6 mouse cellular contexts compared by ENCODE assay signal in genomic region chr1:160881378-160881777, GRCm38 (mm10). TPM values are rescaled to one million over a fixed set of nuclear protein-coding genes. Genes with fewer than 3 reads are reported as not detected.
DNase-seq lines count a peak whose midpoint lies in the region; ATAC-seq and TF ChIP-seq lines count a peak whose summit lies in the region.
"Not testable (repeated sequence)": the region's sequence is repeated elsewhere in the genome, so short reads cannot be mapped to it uniquely, and the experiment has no call there.

No protein-coding gene starts in this region.

- not testable (repeated sequence) for TF ChIP-seq CTCF in intestine, postnatal 0 days (IDR thresholded peaks at IDR 0.05; ENCODE audit: low read depth); stomach, postnatal 0 days (IDR thresholded peaks at IDR 0.05; ENCODE audit: low read depth)

- not testable (repeated sequence) for TF ChIP-seq EP300 in stomach, postnatal 0 days (optimal IDR thresholded peaks at IDR 0.05)

- not testable (repeated sequence) for H3K4me3 ChIP-seq in intestine, embryonic 14.5 days (ENCODE audit: low read depth, low read length); intestine, postnatal 0 days (ENCODE audit: low read depth, low read length); midbrain, embryonic 16.5 days (ENCODE audit: low read depth, low read length); stomach, postnatal 0 days (ENCODE audit: low read depth, low read length)

- H3K4me1 ChIP-seq in intestine, embryonic 14.5 days (replicated peaks; ENCODE audit: control insufficient read depth, insufficient read depth, low read length); intestine, postnatal 0 days (replicated peaks; ENCODE audit: control insufficient read depth, insufficient read depth, low read length); midbrain, embryonic 16.5 days (ENCODE audit: control insufficient read depth, insufficient read depth, low read length); stomach, postnatal 0 days (replicated peaks; ENCODE audit: control insufficient read depth, insufficient read depth): not testable (repeated sequence)

- not testable (repeated sequence) for H3K9ac ChIP-seq in intestine, embryonic 14.5 days (ENCODE audit: low read length); intestine, postnatal 0 days (ENCODE audit: low read depth, low read length); midbrain, embryonic 16.5 days (ENCODE audit: low read depth, low read length); stomach, postnatal 0 days (ENCODE audit: low read length)

- not testable (repeated sequence) for H3K9me3 ChIP-seq in intestine, embryonic 14.5 days (ENCODE audit: control insufficient read depth, low read length); intestine, postnatal 0 days (ENCODE audit: control insufficient read depth); midbrain, embryonic 16.5 days (replicated peaks; ENCODE audit: control insufficient read depth, low read length, poor library complexity, severe bottlenecking); stomach, postnatal 0 days (ENCODE audit: control insufficient read depth, low read length)

- H3K4me2 ChIP-seq in intestine, embryonic 14.5 days (ENCODE audit: low read length); intestine, postnatal 0 days (replicated peaks; ENCODE audit: low read depth); midbrain, embryonic 16.5 days (ENCODE audit: low read length); stomach, postnatal 0 days (replicated peaks; ENCODE audit: low read depth): not testable (repeated sequence)

- not testable (repeated sequence) for H3K27me3 ChIP-seq in intestine, embryonic 14.5 days (replicated peaks; ENCODE audit: control insufficient read depth, insufficient read depth, low read length); intestine, postnatal 0 days (replicated peaks; ENCODE audit: control insufficient read depth, insufficient read depth, low read length); midbrain, embryonic 16.5 days (ENCODE audit: control insufficient read depth, insufficient read depth, low read depth, low read length); stomach, postnatal 0 days (ENCODE audit: control insufficient read depth, insufficient read depth, low read length)

- peak; percentile 59 for ATAC-seq in granulocyte monocyte progenitor cell, adult 5-6 weeks (replicated peaks; ENCODE audit: poor library complexity, severe bottlenecking)
- ATAC-seq in intestine, embryonic 14.5 days (replicated peaks; ENCODE audit: low FRiP score, low TSS enrichment, low read depth), result peak; percentile 58; the same call in 1 of the 2 replicates
- 0 out of 2 replicates have a peak, but pooled peaks have one; percentile 23 for ATAC-seq in intestine, postnatal 0 days
- ATAC-seq in midbrain, embryonic 16.5 days, result peak; percentile 42
- ATAC-seq in stomach, postnatal 0 days (ENCODE audit: low FRiP score, low TSS enrichment), result peak; percentile 45; the same call in 1 of the 2 replicates

- not testable (repeated sequence) for H3K36me3 ChIP-seq in intestine, embryonic 14.5 days (ENCODE audit: control insufficient read depth, insufficient read depth, low read length); intestine, postnatal 0 days (ENCODE audit: control insufficient read depth, insufficient read depth); midbrain, embryonic 16.5 days (ENCODE audit: control insufficient read depth, insufficient read depth, low read length); stomach, postnatal 0 days (ENCODE audit: control insufficient read depth, insufficient read depth, low read length)

- WGBS in intestine, embryonic 14.5 days, result 68% methylated on average over 1 of the region's 1 CpGs
- WGBS in intestine, postnatal 0 days, result 23% methylated on average over 1 of the region's 1 CpGs
- 52% methylated on average over 1 of the region's 1 CpGs for WGBS in midbrain, embryonic 16.5 days
- WGBS in stomach, postnatal 0 days, result 57% methylated on average over 1 of the region's 1 CpGs

- not testable (repeated sequence) for H3K27ac ChIP-seq in intestine, embryonic 14.5 days (ENCODE audit: low read depth); intestine, postnatal 0 days (ENCODE audit: low read depth, low read length); midbrain, embryonic 16.5 days (ENCODE audit: low read length); stomach, postnatal 0 days (replicated peaks)

- peak; percentile 55 for DNase-seq in A20 (ENCODE audit: low read depth, low spot score)
- DNase-seq in intestine, embryonic 14.5 days (ENCODE audit: low spot score); stomach, postnatal 0 days (ENCODE audit: low spot score): not testable (repeated sequence)

RNA-seq across cellular contexts. Expression of gene Rc3h1, which starts 24.8 kb away (rescaled TPM):
- 33.0 and 34.8 TPM in 2 replicates for total RNA-seq in granulocyte monocyte progenitor cell, adult 5-6 weeks (2014; fragmentation: Nextera tagmentation)
- 19.1 and 20.5 TPM in 2 replicates for total RNA-seq in granulocyte monocyte progenitor cell, adult 5-6 weeks (2017)
- polyA plus RNA-seq in intestine, embryonic 14.5 days (2014; fragmentation: Nextera tagmentation; extraction: Ambion mirVana), result 9.6 and 10.4 TPM in 2 replicates
- polyA plus RNA-seq in intestine, postnatal 0 days (2015; fragmentation: Nextera tagmentation; extraction: Ambion mirVana), result 3.8 and 4.0 TPM in 2 replicates
- 6.1 and 6.9 TPM in 2 replicates for polyA plus RNA-seq in midbrain, embryonic 16.5 days (2015; fragmentation: Nextera tagmentation; extraction: Ambion mirVana)
- 3.7 and 4.2 TPM in 2 replicates for polyA plus RNA-seq in stomach, postnatal 0 days (2015; fragmentation: Nextera tagmentation; extraction: Ambion mirVana)
